Mouse (Mus musculus): Measurements from ENCODE around the gene Klhl20.

The Klhl20 gene

DNA sequence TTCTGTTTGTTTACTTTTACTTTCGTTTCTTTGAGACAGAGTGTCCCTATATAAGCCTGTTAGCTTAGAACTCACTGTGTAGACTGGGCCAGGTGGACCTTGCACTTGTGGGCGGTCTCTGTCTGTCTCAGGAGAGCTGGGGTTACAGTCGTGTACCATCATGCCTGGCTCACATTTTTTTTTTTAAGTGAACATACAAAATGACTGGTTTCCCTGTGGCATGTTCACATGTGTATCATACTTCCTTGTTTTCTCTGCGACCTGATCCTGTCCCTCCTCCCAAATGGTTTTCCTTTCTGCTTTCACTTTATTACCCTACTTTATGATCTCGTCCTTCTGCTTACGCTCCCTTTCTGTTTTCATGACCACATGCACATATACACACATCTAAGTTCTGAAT, 55.1 kb downstream of the Klhl20 start:
- DNase-seq (ENCODE audit: extremely low spot score, low read depth, low spot score): no peak

DNA sequence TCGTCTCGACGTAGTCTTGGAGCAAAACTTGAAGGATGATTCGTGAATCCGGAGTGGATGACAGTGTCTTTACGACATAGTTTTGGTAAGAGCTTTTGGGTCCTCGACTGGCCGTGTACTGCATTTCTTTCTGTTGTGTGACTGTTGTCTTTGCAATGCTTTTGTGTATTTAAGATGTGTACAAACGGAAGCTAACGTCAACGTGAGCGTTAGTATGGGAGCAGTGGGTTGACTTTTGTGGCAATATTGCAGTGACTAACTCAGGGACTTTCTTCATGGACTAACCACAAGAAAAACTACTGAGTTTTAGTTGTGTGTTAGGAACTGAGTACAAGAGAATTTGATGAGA, 60.1 kb downstream of the Klhl20 start:
- DNase-seq (ENCODE audit: extremely low spot score, low read depth, low spot score): no peak

DNA sequence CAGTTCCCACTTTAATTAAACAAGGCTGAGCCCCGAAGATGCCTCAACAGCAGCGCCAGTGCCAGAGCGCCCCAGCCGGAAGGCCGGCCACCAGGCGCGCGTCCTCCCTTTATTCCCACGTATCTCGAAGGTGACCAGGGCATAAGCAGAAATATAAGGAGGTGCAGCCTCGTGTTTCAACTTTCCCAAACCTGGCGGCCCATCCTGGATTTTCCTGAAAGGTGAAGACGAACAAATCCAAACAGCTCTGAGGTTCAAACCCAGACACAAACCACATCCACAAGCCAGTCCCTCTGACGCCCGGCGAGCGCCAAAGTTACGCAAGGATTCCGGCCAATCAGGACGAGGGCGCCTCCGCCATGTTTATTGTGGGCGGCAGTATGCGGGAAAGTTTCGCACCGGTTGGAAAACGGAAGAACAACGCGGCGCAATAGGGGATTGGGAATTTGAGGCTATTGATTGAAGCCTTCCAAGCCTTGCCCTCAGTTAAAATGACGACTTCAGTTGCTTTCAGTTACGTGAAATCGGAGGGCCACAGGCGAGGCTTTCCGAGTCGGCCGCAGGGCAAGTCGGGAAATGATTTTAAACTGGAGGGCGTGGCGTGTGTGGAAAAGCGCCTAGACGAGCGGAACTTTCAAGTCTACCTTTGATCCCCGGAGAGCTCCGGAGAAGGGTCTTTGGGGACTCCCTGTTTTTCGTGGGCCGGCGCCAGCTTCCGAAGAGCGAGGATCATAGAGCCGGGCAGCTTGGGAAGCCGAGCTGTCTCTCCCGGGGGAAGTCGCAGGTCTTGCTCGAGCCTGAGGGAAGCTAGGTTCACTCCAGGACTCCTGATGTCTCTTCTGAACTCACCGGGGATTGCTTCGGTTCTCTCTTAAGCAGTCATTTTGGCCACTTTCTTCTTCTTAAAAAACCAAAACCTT, 60.7 kb downstream of the Klhl20 start, which contains the start of the genes Dars2 and Cenpl:
Dars2 (minus strand) TSS at position 307 of the 920 bp plus-strand sequence.
Cenpl (plus strand) TSS at position 362 of the 920 bp plus-strand sequence.
- DNase-seq (ENCODE audit: extremely low spot score, low read depth, low spot score): peak; percentile 88

DNA sequence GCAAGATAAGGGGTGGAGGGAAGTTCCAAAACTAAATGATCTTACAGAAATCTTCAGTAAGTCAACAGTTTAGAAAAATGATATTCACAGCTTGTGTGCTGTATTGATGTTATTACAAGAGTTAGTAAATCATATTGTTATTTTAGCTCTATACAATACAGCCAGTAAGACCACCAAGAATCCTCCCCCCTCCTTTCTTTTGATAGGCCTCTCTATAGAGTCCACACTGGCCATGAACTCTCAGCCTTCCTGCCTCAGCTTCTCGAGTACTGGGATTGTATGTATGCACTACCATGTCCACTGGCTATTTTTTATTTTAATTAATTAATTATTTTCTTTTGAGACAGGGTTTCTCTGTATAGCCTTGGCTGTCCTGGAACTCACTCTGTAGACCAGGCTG, 68.0 kb downstream of the Klhl20 start:
- DNase-seq (ENCODE audit: extremely low spot score, low read depth, low spot score): no peak

DNA sequence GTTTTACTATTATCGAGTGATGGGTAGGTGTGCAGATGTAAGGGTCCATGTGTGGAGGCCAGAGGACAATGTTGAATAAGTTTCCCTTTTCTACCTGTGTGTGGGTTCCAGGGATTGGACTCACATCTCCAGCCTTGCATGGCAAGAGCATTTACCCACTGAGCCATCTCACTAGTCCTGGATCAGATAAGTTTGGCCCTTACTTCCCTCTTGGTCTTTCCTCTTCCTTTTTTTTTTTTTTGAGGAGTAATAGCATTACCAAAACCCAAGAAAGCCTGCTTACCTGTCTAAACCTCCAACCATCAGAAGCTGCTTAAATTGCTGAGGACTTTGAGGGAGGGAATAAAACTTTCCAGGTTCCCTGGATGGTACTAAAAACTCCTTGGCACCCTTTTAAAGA, 74.1 kb downstream of the Klhl20 start:
- no peak for DNase-seq (ENCODE audit: extremely low spot score, low read depth, low spot score)

DNA sequence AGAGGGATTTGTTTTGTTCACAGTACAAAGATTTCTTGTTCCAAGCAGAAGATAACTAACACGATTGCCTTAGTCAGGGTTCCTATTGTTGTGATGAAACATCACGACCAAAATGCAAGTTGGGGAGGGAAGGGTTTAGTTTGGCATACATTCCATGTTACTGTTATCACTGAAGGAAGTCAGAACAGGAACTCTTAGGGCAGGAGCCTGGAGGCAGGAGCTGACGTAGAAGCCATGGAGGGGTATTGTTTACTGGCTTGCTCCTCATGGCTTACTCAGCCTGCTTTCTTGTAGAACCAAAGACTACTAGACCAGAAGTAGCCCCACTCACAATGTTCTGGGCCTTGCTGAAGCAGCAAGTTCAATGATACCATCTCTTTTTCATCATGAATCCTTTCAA, 84.3 kb downstream of the Klhl20 start:
- DNase-seq (ENCODE audit: extremely low spot score, low read depth, low spot score): no peak

DNA sequence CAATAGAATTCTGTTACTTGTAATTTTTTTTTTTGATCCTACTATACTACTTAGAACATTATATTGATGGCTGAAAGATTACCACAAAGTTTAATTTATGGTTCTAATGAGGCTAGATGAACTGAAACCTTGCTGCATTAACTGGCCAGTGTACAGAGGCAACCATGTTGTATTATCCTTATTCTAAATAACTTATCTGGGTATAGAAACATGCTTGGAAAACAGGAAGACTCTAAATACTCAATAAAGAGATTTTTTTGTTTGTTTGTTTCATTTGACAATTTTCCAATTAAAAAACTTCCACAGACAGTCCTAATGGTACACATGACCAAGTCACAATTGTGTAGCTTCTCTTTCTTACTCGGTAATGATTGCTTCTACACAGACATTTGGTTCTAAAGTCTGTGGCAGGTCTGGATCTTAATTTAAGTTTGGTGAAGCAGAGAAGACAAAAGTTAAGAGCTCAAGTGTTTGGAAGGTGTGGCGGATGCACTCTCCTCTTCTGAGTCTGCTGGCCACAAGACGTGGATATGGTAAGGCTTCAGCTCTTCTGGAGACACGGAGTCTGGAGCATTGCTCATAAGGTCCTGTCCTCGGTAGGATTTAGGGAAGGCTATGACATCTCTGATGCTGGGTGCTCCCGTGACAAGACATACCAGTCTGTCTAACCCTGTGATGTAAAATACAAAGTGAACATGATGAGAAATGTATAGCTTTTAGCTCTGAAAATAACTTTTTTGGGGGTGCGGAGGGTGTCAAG, 89.9 kb downstream of the Klhl20 start:
- DNase-seq (ENCODE audit: extremely low spot score, low read depth, low spot score): no peak

DNA sequence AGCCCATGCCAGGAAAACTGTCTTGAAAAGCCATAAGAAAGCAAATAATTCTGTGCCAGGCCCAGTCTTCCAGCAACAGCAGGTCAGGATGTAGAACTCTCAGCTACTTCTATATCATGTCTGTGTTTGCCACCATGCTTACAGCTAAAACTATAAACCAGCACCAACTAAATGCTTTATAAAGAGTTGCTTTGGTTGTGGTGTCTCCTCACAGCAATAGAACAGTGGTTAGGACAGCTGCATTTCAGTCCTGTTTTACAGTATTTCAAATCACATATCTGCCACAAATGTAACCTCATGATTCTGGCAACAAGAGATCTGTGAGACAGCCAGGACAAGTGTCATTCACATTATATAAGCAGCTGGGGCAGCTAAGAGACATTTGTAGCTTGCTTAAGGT, 90.5 kb downstream of the Klhl20 start:
- no peak for DNase-seq (ENCODE audit: extremely low spot score, low read depth, low spot score)

DNA sequence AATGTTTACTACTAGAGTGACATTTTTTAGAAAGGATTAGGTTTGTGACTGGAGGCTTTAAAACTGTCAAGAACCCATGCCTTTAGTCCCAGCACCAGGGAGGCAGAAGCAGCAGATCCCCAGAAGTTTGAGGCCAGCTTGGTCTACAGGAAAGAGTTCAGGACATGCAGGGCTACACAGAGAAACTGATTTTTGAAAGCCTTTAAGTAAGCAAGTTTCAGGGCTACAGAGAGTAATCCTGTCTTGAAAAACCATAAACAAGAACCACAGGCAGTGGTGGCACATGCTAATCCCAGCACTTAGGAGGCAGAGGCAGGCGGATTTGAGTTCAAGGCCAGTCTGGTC, 90.9 kb downstream of the Klhl20 start:
- no peak for DNase-seq (ENCODE audit: extremely low spot score, low read depth, low spot score)

DNA sequence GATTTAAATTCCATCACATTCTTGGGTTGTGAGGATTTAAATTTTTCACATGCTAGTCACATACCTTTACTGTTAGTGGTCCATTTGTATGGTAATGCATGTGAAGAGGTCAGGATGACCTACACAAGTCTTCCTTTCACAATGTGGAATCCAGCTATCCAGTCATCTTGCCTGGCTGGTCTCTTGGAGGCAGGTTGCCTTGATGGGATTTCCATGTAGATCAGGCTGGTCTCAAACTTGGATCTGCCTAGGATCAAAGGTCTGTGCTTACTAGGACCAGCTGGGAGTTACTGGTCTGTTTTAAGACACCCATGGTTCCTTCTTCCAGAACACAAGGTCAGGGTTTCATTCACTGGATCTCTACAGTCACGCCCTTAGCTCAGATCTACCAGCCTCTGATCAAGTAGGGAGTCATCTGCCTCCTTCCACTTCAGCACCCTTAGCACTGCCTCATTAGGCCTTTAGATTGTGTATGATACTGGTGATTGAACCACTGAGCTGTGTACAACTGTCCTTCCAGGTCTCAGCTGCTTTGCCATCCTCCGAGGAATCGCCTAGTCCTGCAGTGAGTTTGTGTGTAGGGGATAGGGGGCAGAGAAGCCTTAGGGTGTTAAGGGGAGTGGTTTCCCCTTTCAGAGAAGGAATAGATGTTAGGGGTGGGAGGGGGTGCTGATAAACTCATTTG, 91.4 kb downstream of the Klhl20 start:
- DNase-seq (ENCODE audit: extremely low spot score, low read depth, low spot score): no peak

DNA sequence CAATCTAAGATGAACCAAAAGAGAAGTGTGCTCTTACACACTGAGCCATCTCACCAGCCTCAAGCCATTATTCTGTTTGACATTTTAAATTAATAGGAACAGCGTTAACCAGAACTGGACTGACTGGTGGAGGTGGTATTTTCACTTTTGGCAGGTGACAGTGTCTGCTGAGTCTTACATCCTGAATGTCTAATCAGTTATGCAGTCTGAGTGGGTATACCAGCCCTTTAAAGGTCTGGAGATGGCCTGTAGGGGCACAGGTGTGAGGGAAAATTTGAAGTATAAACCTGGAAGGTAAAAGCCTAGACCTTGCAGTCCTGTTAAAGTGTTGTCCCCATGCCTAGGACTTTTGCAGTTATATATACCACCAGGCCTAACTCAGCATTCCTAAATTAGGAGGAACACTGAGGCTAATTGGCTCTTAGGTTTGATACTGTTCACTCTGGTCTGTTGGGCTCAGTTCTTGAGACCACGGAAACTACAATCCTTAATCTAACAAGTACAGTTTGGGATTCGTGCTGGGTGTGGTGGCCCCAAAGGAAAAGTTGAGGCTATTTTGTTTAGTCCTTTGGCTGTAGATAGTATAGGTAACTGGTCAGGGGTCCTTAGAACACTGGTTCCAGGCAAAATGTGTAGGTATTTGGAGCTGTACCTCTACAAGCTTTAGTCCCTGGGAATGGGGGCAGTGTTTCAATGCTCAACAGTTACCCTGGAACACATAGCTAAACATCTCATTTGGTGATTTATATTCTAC, 92.2 kb downstream of the Klhl20 start:
- DNase-seq (ENCODE audit: extremely low spot score, low read depth, low spot score): no peak

All from hindlimb bud, embryonic 11.5 days (tissue).